Mouse (Mus musculus): ENCODE results near the gene Eps8l1. TPM values are rescaled to one million over a fixed set of nuclear protein-coding genes. Genes with fewer than 3 reads are reported as not detected.
"Not testable (repeated sequence)": the region's sequence is repeated elsewhere in the genome, so short reads cannot be mapped to it uniquely, and the experiment has no call there.

Gene Eps8l1
- polyA plus RNA-seq, 1 experiment from 2014 or later: 25.2 TPM

- ATAC-seq (ENCODE audit: low FRiP score, low TSS enrichment) (no peak), DNase-seq (ENCODE audit: low spot score) (no peak)
- 66% methylated on average over 6 of the region's 6 CpGs for WGBS
These were observed 61.8 kb downstream of the Eps8l1 start for GRCm38 (mm10) chr7:4522292-4522691.

GRCm38 (mm10) chr7:4523205-4524130, 63.0 kb downstream of the Eps8l1 start:
- no peak overlapping the region for H3K4me3 ChIP-seq (ENCODE audit: low read depth, low read length)
- H3K9me3 ChIP-seq (ENCODE audit: control insufficient read depth, low read length): no peaks in the 10 kb centered on the region
- H3K27me3 ChIP-seq (ENCODE audit: control insufficient read depth, insufficient read depth, low read length): no peaks in the 10 kb centered on the region
- no peak for TF ChIP-seq EP300 (optimal IDR thresholded peaks at IDR 0.05)
- no peak for TF ChIP-seq CTCF (IDR thresholded peaks at IDR 0.05; ENCODE audit: low read depth)
- H3K27ac ChIP-seq (replicated peaks): no peak overlapping the region
- H3K9ac ChIP-seq (ENCODE audit: low read length): no peak overlapping the region
- 89% methylated on average over 33 of the region's 33 CpGs for WGBS
- no peak for ATAC-seq (ENCODE audit: low FRiP score, low TSS enrichment)
- DNase-seq (ENCODE audit: low spot score): no peak
- H3K4me1 ChIP-seq (replicated peaks; ENCODE audit: control insufficient read depth, insufficient read depth): no peaks in the 10 kb centered on the region; the same call in 1 of the 2 replicates
- H3K4me2 ChIP-seq (replicated peaks; ENCODE audit: low read depth): no peak overlapping the region
- no peaks in the 10 kb centered on the region for H3K36me3 ChIP-seq (ENCODE audit: control insufficient read depth, insufficient read depth, low read length)

More at GRCm38 (mm10) chr7:4522292-4522691, 61.8 kb downstream of the Eps8l1 start:
- H3K9me3 ChIP-seq (ENCODE audit: control insufficient read depth, low read length): no peaks in the 10 kb centered on the region
- no peaks in the 10 kb centered on the region for H3K27me3 ChIP-seq (ENCODE audit: control insufficient read depth, insufficient read depth, low read length)
- H3K36me3 ChIP-seq (ENCODE audit: control insufficient read depth, insufficient read depth, low read length): no peaks in the 10 kb centered on the region
- no peak overlapping the region for H3K9ac ChIP-seq (ENCODE audit: low read length)
- H3K4me3 ChIP-seq (ENCODE audit: low read depth, low read length): no peak overlapping the region
- TF ChIP-seq CTCF (IDR thresholded peaks at IDR 0.05; ENCODE audit: low read depth) (no peak), EP300 (optimal IDR thresholded peaks at IDR 0.05) (no peak)
- no peak overlapping the region for H3K27ac ChIP-seq (replicated peaks)
- H3K4me1 ChIP-seq (replicated peaks; ENCODE audit: control insufficient read depth, insufficient read depth): no peaks in the 10 kb centered on the region; the same call in 1 of the 2 replicates
- no peak overlapping the region for H3K4me2 ChIP-seq (replicated peaks; ENCODE audit: low read depth)

- ATAC-seq (ENCODE audit: low FRiP score, low TSS enrichment) (peak; percentile 44; the same call in 1 of the 2 replicates), DNase-seq (ENCODE audit: low spot score) (peak; percentile 61)
- peak; percentile 83 for TF ChIP-seq CTCF (IDR thresholded peaks at IDR 0.05; ENCODE audit: low read depth)
- H3K27ac ChIP-seq (replicated peaks); H3K4me2 ChIP-seq (replicated peaks; ENCODE audit: low read depth); H3K9me3 ChIP-seq (ENCODE audit: control insufficient read depth, low read length); H3K36me3 ChIP-seq (ENCODE audit: control insufficient read depth, insufficient read depth, low read length); H3K27me3 ChIP-seq (ENCODE audit: control insufficient read depth, insufficient read depth, low read length); H3K4me1 ChIP-seq (replicated peaks; ENCODE audit: control insufficient read depth, insufficient read depth); H3K4me3 ChIP-seq (ENCODE audit: low read depth, low read length); H3K9ac ChIP-seq (ENCODE audit: low read length): not testable (repeated sequence)
- 66% methylated on average over 15 of the region's 15 CpGs for WGBS
These were observed 63.9 kb downstream of the Eps8l1 start, which contains the start of gene Tnni3 for GRCm38 (mm10) chr7:4524212-4524922. Gene Tnni3, minus strand, starts transcription at chr7:4524229.

- Histone ChIP-seq H3K9ac (ENCODE audit: low read length) (peak overlapping the region; percentile 58), H3K36me3 (ENCODE audit: control insufficient read depth, insufficient read depth, low read length) (no peaks in the 10 kb centered on the region), H3K4me3 (ENCODE audit: low read depth, low read length) (peak overlapping the region; percentile 31), H3K27ac (replicated peaks) (peak overlapping the region; percentile 53; the same call in 1 of the 2 replicates), H3K9me3 (ENCODE audit: control insufficient read depth, low read length) (no peaks in the 10 kb centered on the region), H3K27me3 (ENCODE audit: control insufficient read depth, insufficient read depth, low read length) (no peaks in the 10 kb centered on the region), H3K4me1 (replicated peaks; ENCODE audit: control insufficient read depth, insufficient read depth) (no peaks in the 10 kb centered on the region; the same call in 1 of the 2 replicates), H3K4me2 (replicated peaks; ENCODE audit: low read depth) (peak overlapping the region; percentile 63)
- no peak for TF ChIP-seq EP300 (optimal IDR thresholded peaks at IDR 0.05)
- TF ChIP-seq CTCF (IDR thresholded peaks at IDR 0.05; ENCODE audit: low read depth): peak; percentile 88
- ATAC-seq (ENCODE audit: low FRiP score, low TSS enrichment) (peak; percentile 93), DNase-seq (ENCODE audit: low spot score) (peak; percentile 89)
- WGBS: 26% methylated on average over 40 of the region's 40 CpGs
These were observed 66.1 kb downstream of the Eps8l1 start for GRCm38 (mm10) chr7:4526341-4527301.

GRCm38 (mm10) chr7:4527302-4527689, 66.8 kb downstream of the Eps8l1 start:
- Histone ChIP-seq H3K27me3 (ENCODE audit: control insufficient read depth, insufficient read depth, low read length) (no peaks in the 10 kb centered on the region), H3K4me2 (replicated peaks; ENCODE audit: low read depth) (peak overlapping the region; percentile 63), H3K9me3 (ENCODE audit: control insufficient read depth, low read length) (no peaks in the 10 kb centered on the region), H3K27ac (replicated peaks) (no peak overlapping the region), H3K36me3 (ENCODE audit: control insufficient read depth, insufficient read depth, low read length) (no peaks in the 10 kb centered on the region), H3K9ac (ENCODE audit: low read length) (no peak overlapping the region), H3K4me3 (ENCODE audit: low read depth, low read length) (no peak overlapping the region), H3K4me1 (replicated peaks; ENCODE audit: control insufficient read depth, insufficient read depth) (no peaks in the 10 kb centered on the region; the same call in 1 of the 2 replicates)
- ATAC-seq (ENCODE audit: low FRiP score, low TSS enrichment) (no peak), DNase-seq (ENCODE audit: low spot score) (no peak)
- TF ChIP-seq EP300 (optimal IDR thresholded peaks at IDR 0.05): no peak
- WGBS: 63% methylated on average over 18 of the region's 18 CpGs

Small RNA genes lying within 50 kb of the gene (microRNA-seq; reads per million reads assigned to microRNA genes)
- gene Gm24605: not detected

Other genes starting within 250 kb of the Eps8l1 start
- gene Lilra5, start 222.9 kb upstream of the Eps8l1 start, polyA plus RNA-seq (2015; fragmentation: Nextera tagmentation; extraction: Ambion mirVana): 0.39 and 0.40 TPM in 2 replicates
- 0.08 TPM in 1 of 2 replicates, not detected in the other for gene Ncr1, start 123.0 kb upstream of the Eps8l1 start, polyA plus RNA-seq (2015; fragmentation: Nextera tagmentation; extraction: Ambion mirVana)
- gene Gp6, start 62.9 kb upstream of the Eps8l1 start, polyA plus RNA-seq (2015; fragmentation: Nextera tagmentation; extraction: Ambion mirVana): 0.01 TPM in 1 of 2 replicates, not detected in the other
- 29.0 and 30.0 TPM in 2 replicates for gene Rdh13, start 15.0 kb upstream of the Eps8l1 start, polyA plus RNA-seq (2015; fragmentation: Nextera tagmentation; extraction: Ambion mirVana)
- 39.5 and 44.4 TPM in 2 replicates for gene Ppp1r12c, start 41.0 kb downstream of the Eps8l1 start, polyA plus RNA-seq (2015; fragmentation: Nextera tagmentation; extraction: Ambion mirVana)
- gene Tnnt1, start 55.7 kb downstream of the Eps8l1 start, polyA plus RNA-seq (2015; fragmentation: Nextera tagmentation; extraction: Ambion mirVana): 15.5 and 16.5 TPM in 2 replicates
- gene Tnni3, start 63.6 kb downstream of the Eps8l1 start, polyA plus RNA-seq (2015; fragmentation: Nextera tagmentation; extraction: Ambion mirVana): 24.4 and 30.4 TPM in 2 replicates
- 0.89 and 0.98 TPM in 2 replicates for gene Dnaaf3, start 71.8 kb downstream of the Eps8l1 start, polyA plus RNA-seq (2015; fragmentation: Nextera tagmentation; extraction: Ambion mirVana)
- gene Syt5, start 86.9 kb downstream of the Eps8l1 start, polyA plus RNA-seq (2015; fragmentation: Nextera tagmentation; extraction: Ambion mirVana): 6.7 and 7.2 TPM in 2 replicates
- gene Ptprh, start 143.4 kb downstream of the Eps8l1 start, polyA plus RNA-seq (2015; fragmentation: Nextera tagmentation; extraction: Ambion mirVana): 1.9 TPM in 2 replicates
- 0.22 and 0.23 TPM in 2 replicates for gene Tmem86b, start 170.7 kb downstream of the Eps8l1 start, polyA plus RNA-seq (2015; fragmentation: Nextera tagmentation; extraction: Ambion mirVana)
- 3.9 and 6.2 TPM in 2 replicates for gene Ppp6r1, start 198.3 kb downstream of the Eps8l1 start, polyA plus RNA-seq (2015; fragmentation: Nextera tagmentation; extraction: Ambion mirVana)
- 59.1 and 60.7 TPM in 2 replicates for gene Hspbp1, start 224.4 kb downstream of the Eps8l1 start, polyA plus RNA-seq (2015; fragmentation: Nextera tagmentation; extraction: Ambion mirVana)
- 0.36 and 0.42 TPM in 2 replicates for gene Brsk1, start 229.9 kb downstream of the Eps8l1 start, polyA plus RNA-seq (2015; fragmentation: Nextera tagmentation; extraction: Ambion mirVana)

Measured in stomach, postnatal 0 days (tissue).